In the genomic region with DNA sequence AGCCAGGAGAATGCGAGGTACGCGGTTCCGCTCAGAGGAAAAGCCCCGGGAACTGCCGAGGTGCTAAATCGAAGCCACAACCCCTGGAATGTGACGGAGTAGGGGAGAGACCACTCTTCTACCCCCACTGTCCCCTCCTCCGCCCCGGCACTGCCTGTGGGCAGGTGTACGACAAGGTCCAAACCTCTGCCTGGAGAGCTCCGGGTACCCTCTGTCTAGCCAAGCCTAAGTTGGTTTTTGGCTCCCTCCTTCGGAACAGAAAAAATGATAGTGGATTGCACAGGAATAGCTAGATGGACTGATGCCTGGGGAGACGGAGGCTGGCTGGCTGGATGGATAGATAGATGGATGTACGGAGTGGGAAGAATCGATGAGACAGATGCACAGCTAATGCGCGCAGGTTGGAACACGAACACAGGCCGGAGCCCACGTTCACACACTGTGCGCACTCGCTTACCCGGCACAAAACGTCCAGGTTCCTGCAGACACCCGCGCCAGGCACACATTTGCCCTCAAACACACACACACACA, we compare ENCODE assay signal across 8 mouse cellular contexts. TPM values are rescaled to one million over a fixed set of nuclear protein-coding genes. Genes with fewer than 3 reads are reported as not detected.
A peak's percentile ranks its signal among the peaks of the same experiment; 100 is the strongest.
DNase-seq lines count a peak whose midpoint lies in the region; ATAC-seq and TF ChIP-seq lines count a peak whose summit lies in the region.

No protein-coding gene starts in this region.

- no peak for TF ChIP-seq CTCF in cerebellum, adult 2 months (IDR thresholded peaks at IDR 0.05; ENCODE audit: borderline replicate concordance, insufficient read depth, low read depth, low read length)
- no peak for TF ChIP-seq CTCF in embryonic fibroblast, embryonic 13.5 days (IDR thresholded peaks at IDR 0.05; ENCODE audit: borderline replicate concordance, insufficient read depth, low read length)
- TF ChIP-seq CTCF in liver, embryonic 14.5 days (IDR thresholded peaks at IDR 0.05; ENCODE audit: low read depth): peak; percentile 27; the same call in 1 of the 2 replicates

- H3K36me3 ChIP-seq in liver, embryonic 14.5 days (replicated peaks; ENCODE audit: control insufficient read depth, insufficient read depth, low read depth): no peaks in the 10 kb centered on the region
- H3K36me3 ChIP-seq in neural tube, embryonic 14.5 days (ENCODE audit: control insufficient read depth, insufficient read depth, low read length): no peaks in the 10 kb centered on the region

- H3K9ac ChIP-seq in liver, embryonic 14.5 days (replicated peaks): no peak overlapping the region
- peak overlapping the region; percentile 74 for H3K9ac ChIP-seq in neural tube, embryonic 14.5 days (replicated peaks; ENCODE audit: low read depth, low read length)

- peak overlapping the region; percentile 71 for H3K4me2 ChIP-seq in liver, embryonic 14.5 days (ENCODE audit: low read depth)
- peak overlapping the region; percentile 74 for H3K4me2 ChIP-seq in neural tube, embryonic 14.5 days (ENCODE audit: low read depth, low read length)

- 7% methylated on average over 27 of the region's 27 CpGs for WGBS in cerebellum, adult 2 months
- 3% methylated on average over 27 of the region's 27 CpGs for WGBS in liver, embryonic 14.5 days (ENCODE audit: insufficient replicate concordance)
- 2% methylated on average over 27 of the region's 27 CpGs for WGBS in neural tube, embryonic 14.5 days

- H3K27ac ChIP-seq in cerebellum, adult 2 months (ENCODE audit: insufficient read depth, low read length): no peak overlapping the region
- H3K27ac ChIP-seq in embryonic fibroblast, embryonic 13.5 days (ENCODE audit: insufficient read depth, low read length): no peak overlapping the region
- H3K27ac ChIP-seq in liver, embryonic 14.5 days: no peak overlapping the region
- peak overlapping the region; percentile 89 for H3K27ac ChIP-seq in neural tube, embryonic 14.5 days (ENCODE audit: low read depth, low read length)

- peak overlapping the region; percentile 25 for H3K4me3 ChIP-seq in cerebellum, adult 2 months (replicated peaks; ENCODE audit: insufficient read depth, low read depth, low read length)
- peak overlapping the region; percentile 63 for H3K4me3 ChIP-seq in embryonic fibroblast, embryonic 13.5 days (ENCODE audit: insufficient read depth, low read length)
- peak overlapping the region; percentile 23 to 54 for H3K4me3 ChIP-seq in liver, embryonic 14.5 days (ENCODE audit: insufficient read depth in 1 of 2, low read depth in 2 of 2, low read length in 2 of 2)
- H3K4me3 ChIP-seq in neural tube, embryonic 14.5 days (ENCODE audit: low read depth, low read length): peak overlapping the region; percentile 62

- TF ChIP-seq POLR2A in cerebellum, adult 2 months (IDR thresholded peaks at IDR 0.05; ENCODE audit: borderline replicate concordance, insufficient read depth, low read length): no peak
- TF ChIP-seq POLR2A in embryonic fibroblast, embryonic 13.5 days (IDR thresholded peaks at IDR 0.05; ENCODE audit: low read depth, low read length): no peak

- intact Hi-C loops in heart, postnatal 25 days (cut with DNase I): loop anchor here (5.0 to 10.0 kb wide), 5 partner anchors 71 to 1469 kb away; no protein-coding TSS in a partner anchor

- no peak for TF ChIP-seq EP300 in liver, embryonic 14.5 days (IDR thresholded peaks at IDR 0.05; ENCODE audit: low read depth)

- ATAC-seq in cerebellum, adult (ENCODE audit: insufficient number of reproducible peaks, low FRiP score, low TSS enrichment): no peak
- no peak for ATAC-seq in liver, embryonic 14.5 days (ENCODE audit: insufficient read depth)
- peak; percentile 56; the same call in 1 of the 2 replicates for ATAC-seq in neural tube, embryonic 14.5 days (ENCODE audit: low read depth)

- no peaks in the 10 kb centered on the region for H3K4me1 ChIP-seq in cerebellum, adult 2 months (ENCODE audit: control insufficient read depth, insufficient read depth, low read length)
- H3K4me1 ChIP-seq in embryonic fibroblast, embryonic 13.5 days (ENCODE audit: control insufficient read depth, insufficient read depth, low read length): 0 out of 2 replicates have a peak, but pooled peaks cover 6% of the 10 kb centered on the region
- no peaks in the 10 kb centered on the region for H3K4me1 ChIP-seq in liver, embryonic 14.5 days (replicated peaks; ENCODE audit: control insufficient read depth in 2 of 2, insufficient read depth in 2 of 2, low read length in 1 of 2)
- peaks cover 10% of the 10 kb centered on the region; the same call in 1 of the 2 replicates for H3K4me1 ChIP-seq in neural tube, embryonic 14.5 days (ENCODE audit: control insufficient read depth, insufficient read depth, low read length)

- peak; percentile 30 to 32 for DNase-seq in cerebellum, adult 2 months
- DNase-seq in heart, postnatal 25 days (ENCODE audit: low spot score): peak; percentile 31
- peak; percentile 69 for DNase-seq in layer of hippocampus, adult 11-12 months (ENCODE audit: low spot score)
- no peak for DNase-seq in liver, embryonic 14.5 days (ENCODE audit: low read depth in 3 of 3, low spot score in 3 of 3)
- no peak for DNase-seq in c-Kit-positive CD71-positive TER-119-positive erythroid progenitor cells, embryonic 14.5 days (ENCODE audit: low spot score)

- H3K9me3 ChIP-seq in liver, embryonic 14.5 days (ENCODE audit: control insufficient read depth, low read length): no peaks in the 10 kb centered on the region
- H3K9me3 ChIP-seq in neural tube, embryonic 14.5 days (ENCODE audit: control insufficient read depth, low read length): no peaks in the 10 kb centered on the region

- H3K27me3 ChIP-seq in cerebellum, adult 2 months (ENCODE audit: control insufficient read depth, insufficient read depth, low read length): no peaks in the 10 kb centered on the region; the same call in 1 of the 2 replicates
- peaks cover 44% of the 10 kb centered on the region for H3K27me3 ChIP-seq in liver, embryonic 14.5 days (ENCODE audit: control insufficient read depth, insufficient read depth, low read length)
- no peaks in the 10 kb centered on the region for H3K27me3 ChIP-seq in neural tube, embryonic 14.5 days (ENCODE audit: control insufficient read depth, insufficient read depth, low read length)

RNA-seq across cellular contexts. Expression of a gene that starts 1.4 kb away (rescaled TPM):
- polyA plus RNA-seq in cerebellum, adult 2 months (2012; rRNA removed): 11.6 and 12.5 TPM in 2 replicates
- polyA plus RNA-seq in embryonic fibroblast, embryonic 13.5 days (2011; ENCODE audit: insufficient read length, low read depth, missing spikeins): 20.9 and 26.4 TPM in 2 replicates
- total RNA-seq in heart, postnatal 25 days (2021): 10 to 100 TPM; 27.4 to 28.7 TPM
- 0.16 and 0.22 TPM in 2 replicates for polyA plus RNA-seq in liver, embryonic 14.5 days (2012; rRNA removed)
- 0.19 and 0.50 TPM in 2 replicates for polyA plus RNA-seq in liver, embryonic 14.5 days (2014; fragmentation: Nextera tagmentation; extraction: Ambion mirVana)
- 41.8 and 45.9 TPM in 2 replicates for polyA plus RNA-seq in neural tube, embryonic 14.5 days (2014; fragmentation: Nextera tagmentation; extraction: Ambion mirVana)

Comparison
In these comparisons a context has a peak if more than half of its experiments do, and no peak if none do; other contexts are left out.
1. DNase-seq: peak in cerebellum, adult 2 months (2 of 2), heart, postnatal 25 days (single experiment) and layer of hippocampus, adult 11-12 months (single experiment); none in liver, embryonic 14.5 days (0 of 3) and c-Kit-positive CD71-positive TER-119-positive erythroid progenitor cells, embryonic 14.5 days (single experiment).
2. Peak in every context shown above with its lines, with median percentiles within 50 percentile points of each other: H3K4me3 ChIP-seq.